Mouse (Mus musculus): ENCODE measurements around the gene Ppm1n. TPM values are rescaled to one million over a fixed set of nuclear protein-coding genes. Genes with fewer than 3 reads are reported as not detected.

Gene Ppm1n
- polyA plus RNA-seq, 1 experiment: 0.05 TPM

GRCm38 (mm10) chr7:19267051-19267450, 12.8 kb downstream of the Ppm1n start:
- Histone ChIP-seq H3K36me3 (ENCODE audit: control insufficient read depth, insufficient read depth) (peaks cover 27% of the 10 kb centered on the region), H3ac (ENCODE audit: control insufficient read depth, insufficient read length, low read depth) (no peak overlapping the region)

GRCm38 (mm10) chr7:19265928-19266822, 13.7 kb downstream of the Ppm1n start:
- H3ac ChIP-seq (ENCODE audit: control insufficient read depth, insufficient read length, low read depth): peak overlapping the region; percentile 37
- H3K36me3 ChIP-seq (ENCODE audit: control insufficient read depth, insufficient read depth): peaks cover 27% of the 10 kb centered on the region
- H3K79me2 ChIP-seq (ENCODE audit: control insufficient read depth, insufficient read depth): peaks cover 69% of the 10 kb centered on the region
- H3K4me3 ChIP-seq (ENCODE audit: insufficient read depth, poor library complexity, severe bottlenecking): no peak overlapping the region
- H3K27me3 ChIP-seq (ENCODE audit: control insufficient read depth, insufficient read depth, insufficient read length): no peaks in the 10 kb centered on the region
- TF ChIP-seq MYOG (IDR thresholded peaks at IDR 0.05; ENCODE audit: control insufficient read depth, extremely low read depth, insufficient read length) (no peak), FOSL1 (IDR thresholded peaks at IDR 0.05; ENCODE audit: insufficient read depth, low read length, poor library complexity, severe bottlenecking) (no peak)
- H3K79me3 ChIP-seq (ENCODE audit: low read depth): peaks cover 42% of the 10 kb centered on the region

More at GRCm38 (mm10) chr7:19267051-19267450, 12.8 kb downstream of the Ppm1n start:
- H3K27me3 ChIP-seq (ENCODE audit: control insufficient read depth, insufficient read depth, insufficient read length): no peaks in the 10 kb centered on the region
- peaks cover 74% of the 10 kb centered on the region for H3K79me2 ChIP-seq (ENCODE audit: control insufficient read depth, insufficient read depth)
- no peak overlapping the region for H3K4me3 ChIP-seq (ENCODE audit: insufficient read depth, poor library complexity, severe bottlenecking)
- TF ChIP-seq USF1 (IDR thresholded peaks at IDR 0.05; ENCODE audit: low read depth): no peak
- H3K79me3 ChIP-seq (ENCODE audit: low read depth): peaks cover 42% of the 10 kb centered on the region

GRCm38 (mm10) chr7:19265147-19265546, 14.7 kb downstream of the Ppm1n start:
- TF ChIP-seq MAX (IDR thresholded peaks at IDR 0.05) (no peak), MYOD1 (IDR thresholded peaks at IDR 0.05; ENCODE audit: control insufficient read depth, insufficient read length, low read depth) (peak; percentile 72), USF1 (IDR thresholded peaks at IDR 0.05; ENCODE audit: low read depth) (no peak), CTCF (IDR thresholded peaks at IDR 0.05; ENCODE audit: control insufficient read depth, insufficient read depth, insufficient read length) (no peak)
- peaks cover 37% of the 10 kb centered on the region for H3K79me3 ChIP-seq (ENCODE audit: low read depth)
- H3K79me2 ChIP-seq (ENCODE audit: control insufficient read depth, insufficient read depth): peaks cover 59% of the 10 kb centered on the region
- peaks cover 27% of the 10 kb centered on the region for H3K36me3 ChIP-seq (ENCODE audit: control insufficient read depth, insufficient read depth)
- H3K4me3 ChIP-seq (ENCODE audit: insufficient read depth, poor library complexity, severe bottlenecking): no peak overlapping the region
- no peak overlapping the region for H3ac ChIP-seq (ENCODE audit: control insufficient read depth, insufficient read length, low read depth)
- H3K27me3 ChIP-seq (ENCODE audit: control insufficient read depth, insufficient read depth, insufficient read length): no peaks in the 10 kb centered on the region

- Histone ChIP-seq H3K79me2 (ENCODE audit: control insufficient read depth, insufficient read depth) (no peaks in the 10 kb centered on the region), H3ac (ENCODE audit: control insufficient read depth, insufficient read length, low read depth) (no peak overlapping the region), H3K36me3 (ENCODE audit: control insufficient read depth, insufficient read depth) (peaks cover 20% of the 10 kb centered on the region), H3K27me3 (ENCODE audit: control insufficient read depth, insufficient read depth, insufficient read length) (no peaks in the 10 kb centered on the region), H3K4me3 (ENCODE audit: insufficient read depth, poor library complexity, severe bottlenecking) (no peak overlapping the region), H3K79me3 (ENCODE audit: low read depth) (peaks cover 1% of the 10 kb centered on the region)
- no peak for TF ChIP-seq MAX (IDR thresholded peaks at IDR 0.05)
Measured at GRCm38 (mm10) chr7:19258336-19258735, 21.5 kb downstream of the Ppm1n start.

- Histone ChIP-seq H3K79me2 (ENCODE audit: control insufficient read depth, insufficient read depth) (no peaks in the 10 kb centered on the region), H3ac (ENCODE audit: control insufficient read depth, insufficient read length, low read depth) (no peak overlapping the region), H3K79me3 (ENCODE audit: low read depth) (peaks cover 1% of the 10 kb centered on the region), H3K4me3 (ENCODE audit: insufficient read depth, poor library complexity, severe bottlenecking) (no peak overlapping the region), H3K36me3 (ENCODE audit: control insufficient read depth, insufficient read depth) (peaks cover 20% of the 10 kb centered on the region), H3K27me3 (ENCODE audit: control insufficient read depth, insufficient read depth, insufficient read length) (no peaks in the 10 kb centered on the region)
- TF ChIP-seq MAX (IDR thresholded peaks at IDR 0.05): no peak
- TF ChIP-seq CEBPB (IDR thresholded peaks at IDR 0.05; ENCODE audit: low read depth): peak; percentile 5
Measured at GRCm38 (mm10) chr7:19257390-19258022, 22.4 kb downstream of the Ppm1n start.

GRCm38 (mm10) chr7:19256567-19256966, 23.3 kb downstream of the Ppm1n start:
- Histone ChIP-seq H3K79me3 (ENCODE audit: low read depth) (peaks cover under 1% of the 10 kb centered on the region), H3K27me3 (ENCODE audit: control insufficient read depth, insufficient read depth, insufficient read length) (no peaks in the 10 kb centered on the region), H3K4me3 (ENCODE audit: insufficient read depth, poor library complexity, severe bottlenecking) (no peak overlapping the region), H3K36me3 (ENCODE audit: control insufficient read depth, insufficient read depth) (peaks cover 20% of the 10 kb centered on the region), H3K79me2 (ENCODE audit: control insufficient read depth, insufficient read depth) (no peaks in the 10 kb centered on the region), H3ac (ENCODE audit: control insufficient read depth, insufficient read length, low read depth) (no peak overlapping the region)
- TF ChIP-seq USF1 (IDR thresholded peaks at IDR 0.05; ENCODE audit: low read depth) (no peak), CEBPB (IDR thresholded peaks at IDR 0.05; ENCODE audit: low read depth) (no peak), MYOG (IDR thresholded peaks at IDR 0.05; ENCODE audit: control insufficient read depth, extremely low read depth, insufficient read length) (no peak), FOSL1 (IDR thresholded peaks at IDR 0.05; ENCODE audit: insufficient read depth, low read length, poor library complexity, severe bottlenecking) (no peak), MAX (IDR thresholded peaks at IDR 0.05) (no peak), CTCF (IDR thresholded peaks at IDR 0.05; ENCODE audit: control insufficient read depth, insufficient read depth, insufficient read length) (no peak), MYOD1 (IDR thresholded peaks at IDR 0.05; ENCODE audit: control insufficient read depth, insufficient read length, low read depth) (no peak)

Data from C2C12 (cell line).